Comparison of ENCODE assay signal across 15 mouse cellular contexts in the genomic region with DNA sequence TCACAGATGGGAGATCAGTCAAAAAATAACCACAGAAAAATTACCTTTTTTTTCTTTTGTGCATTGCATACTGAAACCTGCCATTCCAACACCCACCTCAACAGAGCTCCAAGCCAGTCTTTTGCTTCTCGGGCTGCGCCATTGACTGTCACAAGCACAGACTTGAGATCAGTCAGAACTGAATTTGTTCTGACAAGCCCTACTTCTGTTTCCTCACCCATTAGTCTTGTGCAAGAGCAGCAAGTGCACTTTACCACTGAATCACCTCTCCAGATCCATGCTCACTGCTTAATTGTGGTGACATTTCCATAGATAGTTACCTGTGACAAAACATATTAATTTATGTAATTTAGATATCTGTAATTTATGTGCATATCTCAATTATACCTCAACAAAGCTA.
"Had no signal": no experiment of that assay in that cellular context is flagged by ENCODE, and none has a peak within 500 bp of the region (broad histone marks: within the 10 kb centered on the region; RNA-seq: fewer than 3 reads in every experiment).

No protein-coding gene starts in this region.

- H3K4me2 ChIP-seq: liver, embryonic 11.5 days; liver, embryonic 15.5 days; neural tube, embryonic 13.5 days; stomach, embryonic 15.5 days had no signal

- H3K9me3 ChIP-seq: limb, embryonic 10.5 days; liver, embryonic 15.5 days; midbrain, embryonic 10.5 days; neural tube, embryonic 13.5 days; stomach, embryonic 15.5 days had no signal

- H3K36me3 ChIP-seq: limb, embryonic 10.5 days; liver, embryonic 15.5 days; midbrain, embryonic 10.5 days; neural tube, embryonic 13.5 days; stomach, embryonic 15.5 days had no signal

- H3K27me3 ChIP-seq: liver, embryonic 15.5 days; neural tube, embryonic 13.5 days; stomach, embryonic 15.5 days had no signal

- H3K27ac ChIP-seq: left cerebral cortex, adult 2 months; limb, embryonic 10.5 days; liver, embryonic 15.5 days; midbrain, embryonic 10.5 days; neural tube, embryonic 13.5 days; stomach, embryonic 15.5 days had no signal

- ATAC-seq: inflammation-experienced regulatory T-cells, adult 6 months; intestine, postnatal 0 days had no signal

- H3K9ac ChIP-seq: liver, embryonic 15.5 days; neural tube, embryonic 13.5 days; stomach, embryonic 15.5 days had no signal

- H3K4me3 ChIP-seq: left cerebral cortex, adult 2 months; limb, embryonic 10.5 days; liver, embryonic 15.5 days; midbrain, embryonic 10.5 days; neural tube, embryonic 13.5 days; stomach, embryonic 15.5 days had no signal

- DNase-seq: kidney, adult 8-10 months; kidney, postnatal 25 days; lung, adult 2 months; midbrain, embryonic 14.5 days; retina, postnatal 1 day; thymus, postnatal 36 days had no signal

- H3K4me1 ChIP-seq: limb, embryonic 10.5 days; liver, embryonic 15.5 days; midbrain, embryonic 10.5 days; neural tube, embryonic 13.5 days; stomach, embryonic 15.5 days had no signal
